Mouse (Mus musculus) stomach, embryonic 16.5 days (tissue): ENCODE data around the gene Ankrd6. TPM values are rescaled to one million over a fixed set of nuclear protein-coding genes. Genes with fewer than 3 reads are reported as not detected.

Source experiments
- ATAC-seq: fragments of 200-750 bp; cut with Nextera tagmentation; 2 replicates; pipeline ENCODE4 v1.8.0; 2017; ENCODE audit warnings: moderate number of reproducible peaks, moderate TSS enrichment; ENCODE audit not compliant: insufficient read depth, low FRiP score
- H3K27ac ChIP-seq: fragments of 300-500 bp; sonication (generic); 2 replicates; pipeline ENCODE4 v1.5.1; 2014; ENCODE audit warnings: low read length
- H3K27me3 ChIP-seq: fragments of 300-500 bp; sonication (generic); 2 replicates; pipeline ENCODE4 v1.6.1; 2014; ENCODE audit warnings: low read length, control low read depth, mixed read lengths; ENCODE audit not compliant: control insufficient read depth, insufficient read depth
- H3K36me3 ChIP-seq: fragments of 300-500 bp; sonication (generic); 2 replicates; pipeline ENCODE4 v1.6.1; 2014; ENCODE audit warnings: low read length; ENCODE audit not compliant: control insufficient read depth, insufficient read depth
- H3K4me1 ChIP-seq: fragments of 300-500 bp; sonication (generic); 2 replicates; pipeline ENCODE4 v1.6.1; 2014; ENCODE audit warnings: low read length, control low read depth, mixed read lengths; ENCODE audit not compliant: control insufficient read depth, insufficient read depth
- H3K4me2 ChIP-seq: fragments of 300-500 bp; sonication (generic); 2 replicates; pipeline ENCODE4 v1.6.1; 2014; ENCODE audit warnings: low read depth, low read length, mixed read lengths
- H3K4me3 ChIP-seq: fragments of 300-500 bp; sonication (generic); replicated peaks from 2 replicates; pipeline ENCODE4 v1.5.1; 2014; ENCODE audit warnings: mild to moderate bottlenecking, low read length
- H3K9ac ChIP-seq: fragments of 300-500 bp; sonication (generic); 2 replicates; pipeline ENCODE4 v1.6.1; 2014; ENCODE audit warnings: low read length
- H3K9me3 ChIP-seq: fragments of 300-500 bp; sonication (generic); replicated peaks from 2 replicates; pipeline ENCODE4 v1.6.1; 2016; ENCODE audit warnings: low read length, control low read depth; ENCODE audit not compliant: control insufficient read depth
- WGBS: fragments of 180-500 bp; shearing (Covaris S2); extraction: QIAGEN DNeasy Blood & Tissue Kit; methylation state at CpG from one replicate; pipeline ENCODE4 v1.1.7; 2014; 5-methylcytosine and 5-hydroxymethylcytosine counted together
- polyA plus RNA-seq: library from polyadenylated mRNA; unstranded; fragments of >200 nt; fragmentation: Nextera tagmentation; extraction: Ambion mirVana; gene quantifications from 2 replicates; pipeline ENCODE4 v1.2.1, GENCODE M21; 2015

Ankrd6 gene
- polyA plus RNA-seq, 1 experiment from 2014 or later = 6.3 TPM

GRCm38 (mm10) chr4:32862011-32862750 is 88.5 kb downstream of the Ankrd6 start:
- ATAC-seq = no peak
- H3K9ac ChIP-seq = no peak overlapping the region
- no peak overlapping the region for H3K4me3 ChIP-seq
- no peak overlapping the region for H3K27ac ChIP-seq
- H3K4me1 ChIP-seq = no peaks in the 10 kb centered on the region
- H3K4me2 ChIP-seq = no peak overlapping the region
- 68% methylated on average over 15 of the region's 15 CpGs for WGBS
- no peaks in the 10 kb centered on the region for H3K9me3 ChIP-seq
- H3K36me3 ChIP-seq = no peaks in the 10 kb centered on the region
- H3K27me3 ChIP-seq = no peaks in the 10 kb centered on the region

- no peak overlapping the region for H3K4me3 ChIP-seq
- no peaks in the 10 kb centered on the region for H3K27me3 ChIP-seq
- H3K4me1 ChIP-seq = no peaks in the 10 kb centered on the region
- H3K36me3 ChIP-seq = no peaks in the 10 kb centered on the region
- H3K9me3 ChIP-seq = no peaks in the 10 kb centered on the region
- no peak for ATAC-seq
- no peak overlapping the region for H3K4me2 ChIP-seq
- H3K9ac ChIP-seq = no peak overlapping the region
- 73% methylated on average over 18 of the region's 18 CpGs for WGBS
- H3K27ac ChIP-seq = no peak overlapping the region
These were observed 90.3 kb downstream of the Ankrd6 start for GRCm38 (mm10) chr4:32860184-32860965.

GRCm38 (mm10) chr4:32855580-32855979 is 95.1 kb downstream of the Ankrd6 start:
- Histone ChIP-seq H3K27ac (no peak overlapping the region), H3K9me3 (no peaks in the 10 kb centered on the region), H3K27me3 (no peaks in the 10 kb centered on the region), H3K4me1 (no peaks in the 10 kb centered on the region), H3K9ac (no peak overlapping the region), H3K4me2 (no peak overlapping the region), H3K4me3 (no peak overlapping the region), H3K36me3 (no peaks in the 10 kb centered on the region)
- 58% methylated on average over 9 of the region's 9 CpGs for WGBS
- no peak for ATAC-seq

GRCm38 (mm10) chr4:32854956-32855355 is 95.7 kb downstream of the Ankrd6 start:
- Histone ChIP-seq H3K36me3 (no peaks in the 10 kb centered on the region), H3K4me1 (no peaks in the 10 kb centered on the region), H3K27ac (no peak overlapping the region), H3K27me3 (no peaks in the 10 kb centered on the region), H3K9ac (no peak overlapping the region), H3K9me3 (no peaks in the 10 kb centered on the region), H3K4me3 (no peak overlapping the region), H3K4me2 (no peak overlapping the region)
- 81% methylated on average over 4 of the region's 4 CpGs for WGBS
- no peak for ATAC-seq

GRCm38 (mm10) chr4:32853609-32854188 is 96.9 kb downstream of the Ankrd6 start:
- Histone ChIP-seq H3K36me3 (no peaks in the 10 kb centered on the region), H3K9me3 (no peaks in the 10 kb centered on the region), H3K4me2 (no peak overlapping the region), H3K4me3 (no peak overlapping the region), H3K27me3 (no peaks in the 10 kb centered on the region), H3K9ac (no peak overlapping the region), H3K27ac (no peak overlapping the region), H3K4me1 (no peaks in the 10 kb centered on the region)
- WGBS = 91% methylated on average over 5 of the region's 5 CpGs
- no peak for ATAC-seq

GRCm38 (mm10) chr4:32852819-32853218 is 97.8 kb downstream of the Ankrd6 start:
- Histone ChIP-seq H3K27me3 (no peaks in the 10 kb centered on the region), H3K27ac (no peak overlapping the region), H3K9ac (no peak overlapping the region), H3K9me3 (no peaks in the 10 kb centered on the region), H3K4me2 (no peak overlapping the region), H3K4me1 (no peaks in the 10 kb centered on the region), H3K36me3 (no peaks in the 10 kb centered on the region), H3K4me3 (no peak overlapping the region)
- 75% methylated on average over 6 of the region's 6 CpGs for WGBS
- ATAC-seq = no peak

- no peaks in the 10 kb centered on the region for H3K27me3 ChIP-seq
- H3K4me2 ChIP-seq = no peak overlapping the region
- no peak overlapping the region for H3K4me3 ChIP-seq
- no peak overlapping the region for H3K9ac ChIP-seq
- no peaks in the 10 kb centered on the region for H3K9me3 ChIP-seq
- ATAC-seq = no peak
- H3K36me3 ChIP-seq = no peaks in the 10 kb centered on the region
- WGBS = 90% methylated on average over 8 of the region's 8 CpGs
- H3K27ac ChIP-seq = no peak overlapping the region
- H3K4me1 ChIP-seq = no peaks in the 10 kb centered on the region
These were observed 98.3 kb downstream of the Ankrd6 start for GRCm38 (mm10) chr4:32852294-32852693.

- H3K9ac ChIP-seq = no peak overlapping the region
- H3K27ac ChIP-seq = no peak overlapping the region
- H3K9me3 ChIP-seq = no peaks in the 10 kb centered on the region
- ATAC-seq = no peak
- H3K4me1 ChIP-seq = no peaks in the 10 kb centered on the region
- 91% methylated on average over 3 of the region's 3 CpGs for WGBS
- H3K36me3 ChIP-seq = no peaks in the 10 kb centered on the region
- no peak overlapping the region for H3K4me3 ChIP-seq
- no peaks in the 10 kb centered on the region for H3K27me3 ChIP-seq
- H3K4me2 ChIP-seq = no peak overlapping the region
These were observed 112.2 kb downstream of the Ankrd6 start for GRCm38 (mm10) chr4:32838401-32838800.

GRCm38 (mm10) chr4:32836071-32836470 is 114.6 kb downstream of the Ankrd6 start:
- ATAC-seq = no peak
- WGBS = 90% methylated on average over 9 of the region's 9 CpGs
- no peak overlapping the region for H3K4me3 ChIP-seq

More at GRCm38 (mm10) chr4:32836071-32836470, 114.6 kb downstream of the Ankrd6 start:
- Histone ChIP-seq H3K4me1 (no peaks in the 10 kb centered on the region), H3K4me2 (no peak overlapping the region), H3K27ac (no peak overlapping the region), H3K27me3 (no peaks in the 10 kb centered on the region), H3K9me3 (no peaks in the 10 kb centered on the region), H3K9ac (no peak overlapping the region), H3K36me3 (no peaks in the 10 kb centered on the region)
